Mouse (Mus musculus): ENCODE data around the gene Fntb. TPM values are rescaled to one million over a fixed set of nuclear protein-coding genes. Genes with fewer than 3 reads are reported as not detected.

Fntb gene
- polyA plus RNA-seq, 1 experiment: 23.8 TPM

DNA sequence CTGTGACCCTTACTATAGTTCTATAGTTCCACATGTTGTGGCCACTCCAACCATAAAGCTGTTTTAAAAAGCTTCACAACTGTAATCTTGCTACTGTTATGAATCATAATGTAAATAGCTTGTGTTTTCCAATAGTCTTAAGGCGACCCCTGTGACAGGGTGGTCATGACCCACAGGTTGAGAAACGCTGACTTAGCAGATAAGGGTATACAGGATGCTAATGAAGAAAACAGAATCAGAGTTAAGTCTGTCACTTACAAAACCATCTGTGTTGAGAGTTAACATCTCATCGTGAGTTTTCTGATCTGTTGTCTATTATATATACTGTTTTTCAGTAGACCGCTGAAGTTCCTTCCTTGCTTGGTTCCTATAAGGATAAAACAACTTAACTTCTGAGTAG, 73.9 kb downstream of the Fntb start:
- Histone ChIP-seq H3K27me3 (ENCODE audit: control insufficient read depth, insufficient read depth, insufficient read length) (no peaks in the 10 kb centered on the region), H3K36me3 (ENCODE audit: control insufficient read depth, insufficient read depth) (no peaks in the 10 kb centered on the region), H3K4me2 (ENCODE audit: low read depth) (no peak overlapping the region), H3K79me2 (ENCODE audit: control insufficient read depth, insufficient read depth) (peaks cover 16% of the 10 kb centered on the region), H3K4me3 (no peak overlapping the region), H3ac (ENCODE audit: control insufficient read depth, insufficient read length) (no peak overlapping the region)
- TF ChIP-seq MYOD1 (IDR thresholded peaks at IDR 0.05; ENCODE audit: control insufficient read depth in 1 of 3, insufficient read length in 2 of 3, low read depth in 2 of 3): no peak

- TF ChIP-seq MYOD1 (IDR thresholded peaks at IDR 0.05; ENCODE audit: control insufficient read depth in 1 of 3, insufficient read length in 2 of 3, low read depth in 2 of 3): no peak
- no peak for TF ChIP-seq MAX (IDR thresholded peaks at IDR 0.05; ENCODE audit: low read depth)
- TF ChIP-seq TCF12 (IDR thresholded peaks at IDR 0.05; ENCODE audit: insufficient read depth, poor library complexity, severe bottlenecking): no peak
- no peak for TF ChIP-seq CEBPB (IDR thresholded peaks at IDR 0.05; ENCODE audit: insufficient read depth, poor library complexity, severe bottlenecking)
- TF ChIP-seq SRF (IDR thresholded peaks at IDR 0.05; ENCODE audit: control insufficient read depth, insufficient read length, low read depth): no peak
- no peak for TF ChIP-seq E2F4 (IDR thresholded peaks at IDR 0.05; ENCODE audit: insufficient read depth)
- no peak for TF ChIP-seq REST (IDR thresholded peaks at IDR 0.05; ENCODE audit: insufficient read depth, insufficient read length)
- TF ChIP-seq TCF3 (IDR thresholded peaks at IDR 0.05; ENCODE audit: insufficient read length, low read depth): no peak
- H3ac ChIP-seq (ENCODE audit: control insufficient read depth, insufficient read length): no peak overlapping the region
Measured at GRCm38 (mm10) chr12:76840081-76840480, 74.7 kb downstream of the Fntb start.

DNA sequence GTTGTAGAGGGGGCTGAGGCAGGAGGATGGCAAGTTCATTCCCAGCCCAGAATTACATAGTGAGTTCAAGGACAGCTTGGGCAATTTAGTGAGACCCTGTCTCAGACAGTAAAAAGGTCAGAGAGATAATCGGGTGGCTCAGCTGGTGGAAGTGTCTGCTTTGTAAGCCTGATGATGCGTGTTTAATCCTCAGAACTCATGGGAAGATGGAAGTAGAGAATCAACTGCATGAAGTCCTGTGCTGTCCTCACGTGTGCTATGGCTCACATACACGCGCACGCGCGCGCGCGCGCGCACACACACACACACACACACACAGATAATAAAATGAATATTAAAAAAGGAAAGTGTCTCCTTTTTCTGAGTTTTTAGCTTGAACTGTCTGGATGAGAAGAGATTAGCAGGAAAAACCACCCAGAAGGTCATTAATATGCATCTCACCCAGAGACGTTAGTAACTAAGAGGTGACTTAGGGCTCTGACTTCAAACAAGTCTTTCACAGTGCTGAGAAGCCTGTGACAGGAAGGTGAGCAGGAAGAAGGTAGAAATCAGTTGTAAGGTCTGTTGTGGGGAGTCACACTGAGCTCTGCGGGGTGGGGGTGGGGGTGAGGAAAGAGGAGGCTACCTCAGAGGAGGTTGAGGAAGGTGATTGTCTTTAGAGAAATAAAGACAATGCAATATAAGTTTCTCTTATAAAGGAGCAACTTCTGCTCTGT, 79.1 kb downstream of the Fntb start:
- H3K4me2 ChIP-seq (ENCODE audit: low read depth): no peak overlapping the region
- peaks cover 7% of the 10 kb centered on the region for H3K79me2 ChIP-seq (ENCODE audit: control insufficient read depth, insufficient read depth)
- no peak overlapping the region for H3ac ChIP-seq (ENCODE audit: control insufficient read depth, insufficient read length)
- no peaks in the 10 kb centered on the region for H3K27me3 ChIP-seq (ENCODE audit: control insufficient read depth, insufficient read depth, insufficient read length)
- TF ChIP-seq CEBPB (IDR thresholded peaks at IDR 0.05; ENCODE audit: insufficient read depth, poor library complexity, severe bottlenecking) (no peak), MAX (IDR thresholded peaks at IDR 0.05; ENCODE audit: low read depth) (no peak), MYOG (IDR thresholded peaks at IDR 0.05; ENCODE audit: control insufficient read depth in 1 of 3, insufficient read depth in 1 of 3, insufficient read length in 2 of 3, low read depth in 2 of 3) (no peak), POLR2AphosphoS2 (IDR thresholded peaks at IDR 0.05; ENCODE audit: insufficient read length, low read depth) (no peak), USF1 (IDR thresholded peaks at IDR 0.05; ENCODE audit: low read depth) (no peak), TCF12 (IDR thresholded peaks at IDR 0.05; ENCODE audit: insufficient read depth, poor library complexity, severe bottlenecking) (no peak), E2F4 (IDR thresholded peaks at IDR 0.05; ENCODE audit: insufficient read depth) (no peak), TCF3 (IDR thresholded peaks at IDR 0.05; ENCODE audit: insufficient read length, low read depth) (no peak), SRF (IDR thresholded peaks at IDR 0.05; ENCODE audit: control insufficient read depth, insufficient read length, low read depth) (no peak), REST (IDR thresholded peaks at IDR 0.05; ENCODE audit: insufficient read depth, insufficient read length) (no peak), POLR2A (IDR thresholded peaks at IDR 0.05; ENCODE audit: insufficient read length, low read depth) (no peak), MYOD1 (IDR thresholded peaks at IDR 0.05; ENCODE audit: control insufficient read depth in 1 of 3, insufficient read length in 2 of 3, low read depth in 2 of 3) (no peak)
- H3K4me3 ChIP-seq: no peak overlapping the region
- no peaks in the 10 kb centered on the region for H3K36me3 ChIP-seq (ENCODE audit: control insufficient read depth, insufficient read depth)

More at GRCm38 (mm10) chr12:76840081-76840480, 74.7 kb downstream of the Fntb start:
- Histone ChIP-seq H3K27me3 (ENCODE audit: control insufficient read depth, insufficient read depth, insufficient read length) (no peaks in the 10 kb centered on the region), H3K79me2 (ENCODE audit: control insufficient read depth, insufficient read depth) (peaks cover 16% of the 10 kb centered on the region), H3K4me3 (no peak overlapping the region), H3K36me3 (ENCODE audit: control insufficient read depth, insufficient read depth) (no peaks in the 10 kb centered on the region), H3K4me2 (ENCODE audit: low read depth) (no peak overlapping the region)

DNA sequence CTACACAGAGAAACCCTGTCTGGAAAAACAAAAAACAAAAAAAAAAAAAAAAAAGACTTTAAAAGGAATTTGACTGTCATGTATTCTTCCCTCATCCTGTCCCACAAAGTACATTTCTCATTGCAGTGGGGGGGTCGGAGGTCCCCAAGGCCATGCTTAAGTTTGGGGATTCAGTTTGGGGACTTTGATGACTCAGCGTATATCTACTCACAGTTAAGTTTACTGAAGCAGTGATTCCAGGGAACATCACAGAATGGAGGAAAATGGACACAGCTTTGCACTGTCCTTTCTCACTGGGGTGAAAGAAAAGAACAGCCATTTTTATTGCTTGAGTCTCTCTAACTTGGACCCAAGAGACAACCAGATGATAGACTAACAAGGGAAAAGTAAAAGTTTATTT, 87.0 kb downstream of the Fntb start:
- no peaks in the 10 kb centered on the region for H3K27me3 ChIP-seq (ENCODE audit: control insufficient read depth, insufficient read depth, insufficient read length)
- TF ChIP-seq USF1 (IDR thresholded peaks at IDR 0.05; ENCODE audit: low read depth): no peak
- no peak overlapping the region for H3ac ChIP-seq (ENCODE audit: control insufficient read depth, insufficient read length)
- H3K4me3 ChIP-seq: no peak overlapping the region
- peaks cover 3% of the 10 kb centered on the region for H3K79me2 ChIP-seq (ENCODE audit: control insufficient read depth, insufficient read depth)
- no peaks in the 10 kb centered on the region for H3K36me3 ChIP-seq (ENCODE audit: control insufficient read depth, insufficient read depth)
- no peak overlapping the region for H3K4me2 ChIP-seq (ENCODE audit: low read depth)

GRCm38 (mm10) chr12:76853378-76854142, 88.2 kb downstream of the Fntb start:
- Histone ChIP-seq H3ac (ENCODE audit: control insufficient read depth, insufficient read length) (no peak overlapping the region), H3K27me3 (ENCODE audit: control insufficient read depth, insufficient read depth, insufficient read length) (no peaks in the 10 kb centered on the region), H3K4me2 (ENCODE audit: low read depth) (no peak overlapping the region), H3K4me3 (no peak overlapping the region), H3K79me2 (ENCODE audit: control insufficient read depth, insufficient read depth) (peaks cover 1% of the 10 kb centered on the region), H3K36me3 (ENCODE audit: control insufficient read depth, insufficient read depth) (no peaks in the 10 kb centered on the region)
- TF ChIP-seq MYOD1 (IDR thresholded peaks at IDR 0.05; ENCODE audit: control insufficient read depth in 1 of 3, insufficient read length in 2 of 3, low read depth in 2 of 3): no peak
- no peak for TF ChIP-seq USF1 (IDR thresholded peaks at IDR 0.05; ENCODE audit: low read depth)
- no peak for TF ChIP-seq POLR2A (IDR thresholded peaks at IDR 0.05; ENCODE audit: insufficient read length, low read depth)
- TF ChIP-seq MAX (IDR thresholded peaks at IDR 0.05; ENCODE audit: low read depth): no peak

Data from myocyte (in vitro differentiated cells).